Mouse (Mus musculus): ENCODE data around the gene Rab11fip5.

Gene Rab11fip5

GRCm38 (mm10) chr6:85373066-85373860, 1.2 kb downstream of the Rab11fip5 start:
- no peak for DNase-seq (ENCODE audit: low read depth, low spot score)

DNA sequence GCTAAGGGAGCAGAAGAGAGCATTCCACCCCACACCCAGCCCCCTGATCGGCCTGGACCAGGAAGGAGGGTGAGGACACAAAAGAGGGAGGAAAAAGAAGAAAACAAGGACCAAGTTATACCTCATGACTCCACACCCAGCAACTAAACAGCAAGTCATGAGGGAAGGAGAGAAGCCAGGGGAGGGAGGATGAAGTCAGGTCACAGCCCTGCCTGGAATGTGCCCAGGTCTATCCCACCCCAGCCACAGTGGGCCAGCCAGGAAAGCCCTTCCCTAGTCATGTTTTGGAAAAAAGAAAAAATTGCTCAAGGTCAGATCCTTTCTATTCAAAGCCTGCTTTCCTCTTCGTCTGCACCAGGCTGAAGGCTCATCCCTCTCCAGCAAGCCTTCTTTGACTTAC, 1.9 kb downstream of the Rab11fip5 start:
- no peak for DNase-seq (ENCODE audit: low read depth, low spot score)

GRCm38 (mm10) chr6:85371859-85372405, 2.5 kb downstream of the Rab11fip5 start:
- no peak for DNase-seq (ENCODE audit: low read depth, low spot score)

- no peak for DNase-seq (ENCODE audit: low read depth, low spot score)
These were observed 3.6 kb downstream of the Rab11fip5 start for GRCm38 (mm10) chr6:85370666-85371430.

DNA sequence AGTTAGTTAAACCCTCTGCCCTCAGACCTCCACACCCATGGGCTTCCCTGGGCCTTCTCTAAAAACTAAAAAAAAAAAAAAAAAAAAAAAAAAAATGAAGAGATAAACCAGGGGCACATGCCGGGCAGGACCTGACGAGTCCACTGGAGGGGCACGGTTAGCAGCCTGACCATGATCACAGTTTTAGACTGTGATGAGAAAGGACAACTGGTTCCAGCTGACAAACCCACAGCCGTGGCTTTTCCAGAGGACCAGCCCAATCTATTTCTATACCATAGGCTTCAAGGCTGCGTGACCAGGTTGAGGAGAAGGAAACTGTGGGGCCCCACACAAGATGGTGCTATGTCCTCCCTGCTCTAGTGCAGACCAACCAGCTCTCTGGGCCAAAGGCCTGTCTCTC, 4.4 kb downstream of the Rab11fip5 start:
- no peak for DNase-seq (ENCODE audit: low read depth, low spot score)

DNA sequence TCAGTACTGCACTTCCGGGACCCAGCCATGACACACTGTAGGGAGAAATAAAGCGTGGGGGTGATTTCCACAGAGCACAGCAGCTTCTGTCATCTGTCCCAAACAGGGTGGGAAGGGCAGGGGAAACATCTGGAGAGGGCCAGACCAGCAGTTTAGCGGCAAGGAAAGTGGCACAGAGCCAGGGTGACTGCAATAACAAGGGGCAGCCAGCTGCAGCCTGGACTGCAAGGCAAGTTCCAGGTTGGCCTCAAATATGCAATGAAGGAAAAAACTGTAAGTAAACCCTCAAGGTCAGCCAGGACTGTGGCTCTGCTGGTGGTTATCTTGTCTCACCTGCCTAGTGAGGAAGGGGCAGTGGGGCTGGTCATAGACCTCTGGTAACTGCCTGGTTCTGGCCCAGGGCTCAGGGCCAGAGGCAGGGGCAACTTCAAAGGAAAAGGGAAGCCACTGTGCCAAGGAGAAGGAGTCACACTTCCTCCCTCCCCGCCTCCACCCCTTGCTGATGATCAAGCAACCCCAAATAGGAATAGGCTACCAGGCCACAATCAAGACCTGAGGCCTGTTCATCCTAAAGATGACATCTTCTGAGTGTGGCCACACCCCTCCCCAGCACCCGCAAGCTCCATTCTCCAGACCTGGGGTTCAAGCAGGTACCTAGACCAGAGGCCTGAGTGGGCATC, 5.1 kb downstream of the Rab11fip5 start:
- DNase-seq (ENCODE audit: low read depth, low spot score): no peak

DNA sequence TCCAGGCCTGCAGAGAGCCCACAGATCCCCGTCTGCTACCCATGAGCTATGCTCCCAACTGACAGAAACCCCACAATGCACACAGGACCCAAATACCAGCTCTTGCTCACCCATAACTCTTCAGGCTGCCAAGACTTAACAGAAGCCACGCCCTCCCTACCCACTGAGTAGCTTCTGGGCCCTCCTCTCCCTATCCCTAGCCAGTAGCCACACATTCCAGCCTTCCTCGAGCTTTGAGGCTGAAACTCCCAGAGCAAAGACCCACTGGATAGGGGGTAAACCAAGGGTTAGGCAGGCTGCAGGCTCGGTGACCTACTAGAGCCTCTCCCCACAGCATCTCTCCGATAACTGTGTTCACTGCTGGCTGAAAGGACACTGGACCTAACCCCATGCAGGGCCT, 5.7 kb downstream of the Rab11fip5 start:
- no peak for DNase-seq (ENCODE audit: low read depth, low spot score)

GRCm38 (mm10) chr6:85368166-85368565, 6.3 kb downstream of the Rab11fip5 start:
- DNase-seq (ENCODE audit: low read depth, low spot score): no peak

DNA sequence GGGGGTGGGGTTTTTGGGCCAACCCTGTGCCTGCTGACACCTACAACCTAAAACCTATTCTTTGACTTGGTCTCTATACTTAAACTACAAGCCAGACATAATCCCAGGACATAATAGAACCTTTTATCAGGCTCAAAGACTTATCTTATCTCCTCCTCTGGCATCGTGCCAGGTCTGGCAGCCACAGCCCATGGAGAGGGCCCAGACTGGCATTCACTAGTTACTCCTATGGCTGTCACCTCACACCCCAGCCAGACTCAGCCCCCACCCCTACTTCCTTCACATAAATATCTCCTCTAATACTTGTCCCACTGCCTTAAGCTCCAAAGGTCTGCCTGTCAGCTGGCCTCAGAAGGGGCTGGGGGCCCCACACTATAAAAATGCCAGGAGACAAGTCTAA, 8.0 kb downstream of the Rab11fip5 start:
- no peak for DNase-seq (ENCODE audit: low read depth, low spot score)

- DNase-seq (ENCODE audit: low read depth, low spot score): no peak
These were observed 10.0 kb downstream of the Rab11fip5 start for GRCm38 (mm10) chr6:85364439-85364838.

GRCm38 (mm10) chr6:85363906-85364260, 10.6 kb downstream of the Rab11fip5 start:
- no peak for DNase-seq (ENCODE audit: low read depth, low spot score)

- no peak for DNase-seq (ENCODE audit: low read depth, low spot score)
These were observed 11.1 kb downstream of the Rab11fip5 start for GRCm38 (mm10) chr6:85363231-85363905.

DNA sequence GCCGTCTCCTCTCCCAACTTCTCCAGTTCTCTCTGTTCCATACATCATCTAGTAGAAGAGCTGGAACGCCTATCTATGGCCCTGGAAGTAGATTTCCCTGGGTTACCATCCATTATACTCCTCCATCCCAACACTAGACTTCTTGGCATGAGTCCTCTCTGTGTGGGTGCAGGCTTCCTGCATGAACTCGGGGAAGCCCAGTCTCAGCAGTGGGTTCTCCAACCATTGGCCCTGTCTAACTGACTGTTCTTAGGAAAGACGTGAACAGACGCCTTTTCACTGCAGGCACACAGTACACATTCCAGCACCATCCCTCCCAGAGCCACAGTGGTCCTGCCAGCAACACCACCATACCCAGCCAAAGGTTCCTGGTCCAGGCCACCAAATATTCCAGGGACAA, 11.8 kb downstream of the Rab11fip5 start:
- DNase-seq (ENCODE audit: low read depth, low spot score): no peak

DNA sequence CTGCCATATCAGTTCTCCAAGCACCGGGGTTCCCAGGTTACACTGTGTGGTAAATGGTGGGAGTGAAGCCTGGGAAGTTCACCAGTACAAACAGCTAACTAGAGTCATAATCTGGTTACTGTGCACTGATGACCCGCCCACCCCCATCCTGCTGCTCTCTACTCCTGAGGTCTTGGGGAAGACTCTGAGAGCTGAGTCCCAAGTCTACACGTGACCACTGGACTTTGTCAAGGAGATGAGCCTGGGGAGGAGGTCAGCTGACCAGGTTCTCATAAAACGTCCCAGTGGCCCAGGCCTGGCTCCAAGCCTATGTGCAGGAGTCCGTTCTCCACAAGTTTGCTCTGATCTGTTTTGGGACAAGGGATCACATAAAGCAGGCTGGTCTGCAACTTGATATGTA, 14.1 kb downstream of the Rab11fip5 start:
- DNase-seq (ENCODE audit: low read depth, low spot score): no peak

GRCm38 (mm10) chr6:85358877-85359276, 15.6 kb downstream of the Rab11fip5 start:
- no peak for DNase-seq (ENCODE audit: low read depth, low spot score)

GRCm38 (mm10) chr6:85356682-85357465, 17.6 kb downstream of the Rab11fip5 start:
- no peak for DNase-seq (ENCODE audit: low read depth, low spot score)

DNA sequence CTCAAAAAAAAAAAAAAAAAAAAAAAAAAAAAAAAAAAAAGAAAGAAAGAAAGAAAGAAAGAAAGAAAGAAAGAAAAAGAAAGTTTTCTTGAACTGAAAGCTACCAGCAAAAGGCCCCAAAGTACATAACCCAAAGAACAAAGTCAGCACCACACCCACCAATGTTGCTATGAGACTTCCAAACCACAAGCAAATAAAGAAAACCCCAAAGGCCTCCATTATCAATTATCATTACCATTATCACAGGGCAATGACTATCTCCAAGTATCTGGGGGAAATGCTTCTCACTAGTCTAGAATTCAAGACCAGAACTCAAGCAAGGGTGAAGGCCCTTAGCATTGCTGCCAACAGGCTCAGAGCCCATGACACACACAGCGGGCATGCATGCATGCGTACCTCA, 18.7 kb downstream of the Rab11fip5 start:
- DNase-seq (ENCODE audit: low read depth, low spot score): no peak

DNA sequence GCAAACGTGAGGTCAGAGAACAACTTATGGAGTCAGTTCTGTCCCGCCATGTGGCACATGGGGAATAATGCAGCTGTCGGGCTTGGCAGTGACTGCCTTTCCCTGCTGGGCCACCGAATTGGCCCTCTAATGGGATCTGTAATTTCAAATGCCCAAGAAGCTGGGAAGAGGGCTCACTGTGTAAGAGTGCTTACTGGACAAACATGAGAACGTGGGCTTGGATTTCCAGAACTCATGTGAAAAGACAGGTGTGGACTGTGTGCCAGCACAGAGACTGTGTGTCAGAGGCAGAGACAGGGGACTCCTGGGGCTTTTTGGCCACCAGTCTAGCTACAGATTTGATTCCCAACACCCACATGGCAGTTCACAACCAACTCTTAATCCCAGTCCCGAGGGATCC, 19.7 kb downstream of the Rab11fip5 start:
- no peak for DNase-seq (ENCODE audit: low read depth, low spot score)

GRCm38 (mm10) chr6:85353706-85354105, 20.7 kb downstream of the Rab11fip5 start:
- no peak for DNase-seq (ENCODE audit: low read depth, low spot score)

DNA sequence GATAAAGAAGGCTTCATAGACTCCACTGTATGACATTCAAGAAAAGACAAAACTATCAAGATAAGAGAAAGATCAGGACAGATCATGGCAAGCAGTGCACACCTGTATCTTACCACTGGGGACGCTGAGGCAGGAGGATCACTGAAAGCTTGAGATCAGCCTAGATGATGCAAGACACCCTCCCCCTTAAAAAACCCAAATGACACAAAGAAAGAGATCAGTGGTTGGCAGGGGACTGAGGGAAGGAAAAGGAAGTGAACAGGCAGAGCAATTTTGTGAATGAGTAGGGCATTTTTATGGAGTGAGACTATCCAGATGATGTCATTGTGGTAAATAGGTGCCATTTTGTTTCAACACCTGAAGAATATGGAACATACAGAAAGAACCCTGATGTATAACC, 24.3 kb downstream of the Rab11fip5 start:
- DNase-seq (ENCODE audit: low read depth, low spot score): no peak

GRCm38 (mm10) chr6:85349246-85349645, 25.2 kb downstream of the Rab11fip5 start:
- DNase-seq (ENCODE audit: low read depth, low spot score): no peak

Data from embryo, embryonic 11.5 days (tissue).